15 mouse cellular contexts compared by ENCODE assay signal in genomic region chr2:27471170-27471584, GRCm38 (mm10). TPM values are rescaled to one million over a fixed set of nuclear protein-coding genes. Genes with fewer than 3 reads are reported as not detected.
DNase-seq lines count a peak whose midpoint lies in the region; ATAC-seq lines count a peak whose summit lies in the region.
"Had no signal": no experiment of that assay in that cellular context is flagged by ENCODE, and none has a peak within 500 bp of the region (broad histone marks: within the 10 kb centered on the region; RNA-seq: fewer than 3 reads in every experiment).

No protein-coding gene starts in this region.

- peaks cover 78% of the 10 kb centered on the region for H3K4me1 ChIP-seq in heart, embryonic 12.5 days (replicated peaks)
- H3K4me1 ChIP-seq in limb, embryonic 15.5 days, result peaks cover 65% of the 10 kb centered on the region

- H3K36me3 ChIP-seq in heart, embryonic 12.5 days, result peaks cover 26% of the 10 kb centered on the region
- peaks cover 26% of the 10 kb centered on the region for H3K36me3 ChIP-seq in limb, embryonic 15.5 days

- ATAC-seq in heart, embryonic 12.5 days (ENCODE audit: insufficient number of reproducible peaks, low FRiP score), result no peak
- no peak for ATAC-seq in limb, embryonic 15.5 days (ENCODE audit: insufficient number of reproducible peaks, low FRiP score, low TSS enrichment, low read depth)
- ATAC-seq: forebrain, embryonic 16.5 days had no signal

- peak overlapping the region; percentile 9; the same call in 1 of the 2 replicates for H3K9ac ChIP-seq in heart, embryonic 12.5 days
- H3K9ac ChIP-seq in limb, embryonic 15.5 days, result 0 out of 2 replicates have a peak overlapping the region, but pooled peaks have one; percentile 10

- no peak for DNase-seq in heart, postnatal 14 days
- peak; percentile 10 for DNase-seq in thymus, postnatal 4 days
- no peak for DNase-seq in thymus, adult 18-20 months
- DNase-seq in frontal cortex, postnatal 10 days (ENCODE audit: low spot score in 2 of 2), result no peak
- no peak for DNase-seq in urinary bladder, postnatal 14 days (ENCODE audit: low spot score)
- DNase-seq: adrenal gland, postnatal 36 days; cerebellum, adult 11-12 months; kidney, adult 8-10 months; lung, postnatal 10 days; midbrain, embryonic 14.5 days; thymus, postnatal 36 days had no signal

- no peaks in the 10 kb centered on the region for H3K9me3 ChIP-seq in heart, embryonic 12.5 days (replicated peaks)
- no peaks in the 10 kb centered on the region for H3K9me3 ChIP-seq in limb, embryonic 15.5 days

- no peak overlapping the region for H3K27ac ChIP-seq in heart, embryonic 12.5 days (ENCODE audit: poor library complexity, severe bottlenecking)
- H3K27ac ChIP-seq in limb, embryonic 15.5 days, result peak overlapping the region; percentile 43; the same call in 1 of the 2 replicates

- no peak overlapping the region for H3K4me3 ChIP-seq in heart, embryonic 12.5 days
- no peak overlapping the region for H3K4me3 ChIP-seq in limb, embryonic 15.5 days

- H3K4me2 ChIP-seq in heart, embryonic 12.5 days, result peak overlapping the region; percentile 6; the same call in 1 of the 2 replicates
- H3K4me2 ChIP-seq in limb, embryonic 15.5 days, result no peak overlapping the region

- intact Hi-C loops in heart, postnatal 14 days (cut with DNase I), result no loop called here

- H3K27me3 ChIP-seq in heart, embryonic 12.5 days (replicated peaks), result no peaks in the 10 kb centered on the region
- H3K27me3 ChIP-seq in limb, embryonic 15.5 days, result no peaks in the 10 kb centered on the region
- H3K27me3 ChIP-seq: CH12.LX had no signal

RNA-seq across cellular contexts. Expression of gene Brd3os, which starts 29.1 kb away (rescaled TPM):
- 2.9 and 3.2 TPM in 2 replicates for polyA plus RNA-seq in heart, embryonic 12.5 days (2016; fragmentation: Nextera tagmentation; extraction: Ambion mirVana)
- total RNA-seq in heart, postnatal 14 days (2021), result 1 to 10 TPM; 1.2 TPM
- polyA plus RNA-seq in limb, embryonic 15.5 days (2015; fragmentation: Nextera tagmentation; extraction: Ambion mirVana), result 11.8 and 12.6 TPM in 2 replicates

RNA-seq across cellular contexts. Expression of gene Brd3, which starts 36.3 kb away (rescaled TPM):
- 80.9 and 87.1 TPM in 2 replicates for polyA plus RNA-seq in heart, embryonic 12.5 days (2016; fragmentation: Nextera tagmentation; extraction: Ambion mirVana)
- 10 to 100 TPM; 39.6 to 41.3 TPM for total RNA-seq in heart, postnatal 14 days (2021)
- polyA plus RNA-seq in limb, embryonic 15.5 days (2015; fragmentation: Nextera tagmentation; extraction: Ambion mirVana), result 112 and 116 TPM in 2 replicates

RNA-seq across cellular contexts. Expression of gene Wdr5, which starts 43.8 kb away (rescaled TPM):
- 33.7 and 36.1 TPM in 2 replicates for polyA plus RNA-seq in heart, embryonic 12.5 days (2016; fragmentation: Nextera tagmentation; extraction: Ambion mirVana)
- total RNA-seq in heart, postnatal 14 days (2021), result 10 to 100 TPM; 21.4 to 25.3 TPM
- polyA plus RNA-seq in limb, embryonic 15.5 days (2015; fragmentation: Nextera tagmentation; extraction: Ambion mirVana), result 51.2 and 51.7 TPM in 2 replicates

RNA-seq across cellular contexts. Expression of gene Vav2, which starts 44.3 kb away (rescaled TPM):
- 4.5 and 5.4 TPM in 2 replicates for polyA plus RNA-seq in heart, embryonic 12.5 days (2016; fragmentation: Nextera tagmentation; extraction: Ambion mirVana)
- 10 to 100 TPM; 14.4 to 15.0 TPM for total RNA-seq in heart, postnatal 14 days (2021)
- polyA plus RNA-seq in limb, embryonic 15.5 days (2015; fragmentation: Nextera tagmentation; extraction: Ambion mirVana), result 4.6 and 5.0 TPM in 2 replicates
